Mouse (Mus musculus) liver, embryonic 13.5 days (tissue): ENCODE measurements at regions not wholly inside any gene's neighbourhood (a gene's known extent, or its start where the extent isn't known, plus 50 kb on each side); places are given as distances from the start of the nearest gene placed in this dataset.

Source experiments
- ATAC-seq: fragments of 200-750 bp; cut with Nextera tagmentation; 2 replicates; pipeline ENCODE4 v1.8.0; 2017; ENCODE audit warnings: low read depth, mild to moderate bottlenecking, moderate number of reproducible peaks, moderate library complexity
- DNase-seq: peaks from one replicate; pipeline ENCODE4 v3.0.0; 2022
- H3K27ac ChIP-seq: fragments of 300-500 bp; sonication (generic); 2 replicates; pipeline ENCODE4 v1.5.1; 2015; ENCODE audit warnings: moderate library complexity, mild to moderate bottlenecking, inconsistent platforms
- H3K27me3 ChIP-seq: fragments of 300-500 bp; sonication (generic); 2 replicates; pipeline ENCODE4 v1.6.1; 2015; ENCODE audit warnings: mild to moderate bottlenecking, inconsistent platforms
- H3K36me3 ChIP-seq: fragments of 300-500 bp; sonication (generic); 2 replicates; pipeline ENCODE4 v1.6.1; 2015; ENCODE audit warnings: mild to moderate bottlenecking, inconsistent platforms
- H3K4me1 ChIP-seq: fragments of 300-500 bp; sonication (generic); replicated peaks from 2 replicates; pipeline ENCODE4 v1.6.1; 2015; ENCODE audit warnings: inconsistent platforms
- H3K4me2 ChIP-seq: fragments of 300-500 bp; sonication (generic); 2 replicates; pipeline ENCODE4 v1.6.1; 2015; ENCODE audit warnings: inconsistent platforms, mild to moderate bottlenecking, moderate library complexity
- H3K4me3 ChIP-seq: fragments of 300-500 bp; sonication (generic); replicated peaks from 2 replicates; pipeline ENCODE4 v1.5.1; 2015; ENCODE audit warnings: mild to moderate bottlenecking, inconsistent platforms
- H3K9ac ChIP-seq: fragments of 300-500 bp; sonication (generic); 2 replicates; pipeline ENCODE4 v1.6.1; 2015; ENCODE audit warnings: mild to moderate bottlenecking, inconsistent platforms
- H3K9me3 ChIP-seq: fragments of 300-500 bp; sonication (generic); replicated peaks from 2 replicates; pipeline ENCODE4 v1.6.1; 2016; ENCODE audit warnings: inconsistent platforms
- WGBS: fragments of 180-500 bp; shearing (Covaris S2); methylation state at CpG from one replicate; pipeline ENCODE4 v1.1.7; 2015; ENCODE audit not compliant: insufficient replicate concordance; 5-methylcytosine and 5-hydroxymethylcytosine counted together

DNA sequence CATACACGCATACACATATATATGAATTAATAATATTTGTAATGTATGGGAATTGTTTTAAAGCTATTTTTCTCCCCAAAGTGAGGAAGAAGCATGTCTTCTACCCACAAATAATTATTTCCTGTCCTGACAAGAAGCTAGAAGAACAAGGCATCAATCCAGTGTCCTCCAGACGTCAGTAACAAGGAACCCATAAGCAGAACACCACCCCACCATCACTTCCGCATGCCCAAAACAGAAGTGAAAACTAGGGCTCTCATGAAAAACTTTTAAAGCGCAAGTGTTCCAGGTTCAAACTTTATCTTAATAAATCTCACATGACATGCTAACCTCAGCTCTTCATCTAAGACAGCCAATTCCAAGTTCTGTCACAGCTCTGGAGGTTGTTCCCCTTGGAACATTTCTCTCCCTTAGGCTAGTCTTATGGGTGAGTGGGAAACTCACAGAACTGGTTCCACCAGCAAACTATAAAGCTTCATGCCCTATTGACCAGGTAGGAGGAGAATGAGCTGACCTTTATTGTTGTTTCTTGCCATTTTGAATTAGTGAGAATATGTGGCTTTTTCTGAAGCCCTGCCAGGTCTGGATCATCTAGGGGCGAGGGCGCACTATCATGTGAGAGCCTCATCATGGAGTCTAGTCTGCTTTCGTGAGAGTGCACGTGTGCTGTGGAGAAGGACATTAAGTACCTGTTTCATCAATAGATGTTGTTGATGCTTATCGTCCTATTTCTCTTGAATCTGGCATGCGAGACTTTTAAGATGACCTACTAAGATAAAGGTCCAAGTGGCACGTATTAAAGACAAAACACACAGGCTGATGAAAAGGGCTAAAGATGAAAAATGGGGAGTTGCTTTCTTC lies 155.1 kb downstream of the Nrip1 start:
- Histone ChIP-seq H3K4me1 (no peaks in the 10 kb centered on the region), H3K36me3 (no peaks in the 10 kb centered on the region), H3K9me3 (no peaks in the 10 kb centered on the region), H3K4me2 (no peak overlapping the region), H3K4me3 (no peak overlapping the region), H3K27me3 (no peaks in the 10 kb centered on the region), H3K27ac (no peak overlapping the region), H3K9ac (no peak overlapping the region)
- no peak for ATAC-seq
- DNase-seq = no peak
- WGBS = 70% methylated on average over 11 of the region's 11 CpGs

DNA sequence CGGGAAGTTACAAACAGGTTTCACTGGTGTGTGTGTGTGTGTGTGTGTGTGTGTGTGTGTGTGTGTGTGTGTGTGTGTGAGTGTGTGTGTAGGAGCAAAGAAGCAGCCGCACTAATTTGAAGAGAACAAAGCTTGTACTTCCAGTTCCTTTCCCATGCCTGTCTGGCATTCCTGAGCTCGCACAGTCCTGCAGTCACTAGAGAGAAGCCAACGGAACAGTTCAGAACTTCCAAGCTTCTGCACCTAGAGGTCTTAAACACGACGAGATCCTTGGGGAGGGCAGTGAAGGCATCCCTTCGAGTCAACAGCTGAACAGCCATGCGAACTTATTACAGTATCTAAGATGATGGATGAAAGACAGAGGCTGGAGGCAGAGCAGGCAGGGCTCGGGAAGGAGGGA lies 157.4 kb downstream of the Nrip1 start:
- no peaks in the 10 kb centered on the region for H3K4me1 ChIP-seq
- H3K36me3 ChIP-seq = no peaks in the 10 kb centered on the region
- WGBS = 48% methylated on average over 8 of the region's 9 CpGs
- no peak overlapping the region for H3K4me2 ChIP-seq
- H3K9ac ChIP-seq = no peak overlapping the region
- H3K27me3 ChIP-seq = no peaks in the 10 kb centered on the region
- H3K9me3 ChIP-seq = no peaks in the 10 kb centered on the region
- no peak overlapping the region for H3K27ac ChIP-seq
- H3K4me3 ChIP-seq = no peak overlapping the region
- ATAC-seq = no peak
- DNase-seq = no peak

DNA sequence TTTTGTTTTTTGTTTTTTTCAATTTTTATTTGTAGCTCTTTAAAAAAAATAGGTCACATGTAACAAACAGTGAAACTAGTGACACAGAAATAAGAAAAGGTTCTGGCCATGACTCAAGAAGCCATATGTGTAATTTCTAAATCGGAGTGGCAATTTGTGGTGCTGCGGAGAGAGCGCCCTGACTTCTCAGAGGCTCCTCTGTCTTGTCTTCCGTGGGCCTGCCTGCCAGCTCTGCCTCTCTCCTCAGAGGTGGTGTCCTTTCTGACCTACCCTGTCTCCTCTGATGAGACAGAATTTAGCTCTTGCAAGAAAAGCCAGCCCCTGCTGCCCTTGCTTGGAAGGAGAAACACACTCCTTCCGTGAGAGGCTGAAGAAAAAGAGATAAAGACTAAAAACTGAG lies 158.1 kb downstream of the Nrip1 start:
- Histone ChIP-seq H3K9ac (no peak overlapping the region), H3K36me3 (no peaks in the 10 kb centered on the region), H3K27ac (no peak overlapping the region), H3K4me1 (no peaks in the 10 kb centered on the region), H3K27me3 (no peaks in the 10 kb centered on the region), H3K4me2 (no peak overlapping the region), H3K9me3 (no peaks in the 10 kb centered on the region), H3K4me3 (no peak overlapping the region)
- DNase-seq (no peak), ATAC-seq (no peak)
- 64% methylated on average over 5 of the region's 5 CpGs for WGBS

DNA sequence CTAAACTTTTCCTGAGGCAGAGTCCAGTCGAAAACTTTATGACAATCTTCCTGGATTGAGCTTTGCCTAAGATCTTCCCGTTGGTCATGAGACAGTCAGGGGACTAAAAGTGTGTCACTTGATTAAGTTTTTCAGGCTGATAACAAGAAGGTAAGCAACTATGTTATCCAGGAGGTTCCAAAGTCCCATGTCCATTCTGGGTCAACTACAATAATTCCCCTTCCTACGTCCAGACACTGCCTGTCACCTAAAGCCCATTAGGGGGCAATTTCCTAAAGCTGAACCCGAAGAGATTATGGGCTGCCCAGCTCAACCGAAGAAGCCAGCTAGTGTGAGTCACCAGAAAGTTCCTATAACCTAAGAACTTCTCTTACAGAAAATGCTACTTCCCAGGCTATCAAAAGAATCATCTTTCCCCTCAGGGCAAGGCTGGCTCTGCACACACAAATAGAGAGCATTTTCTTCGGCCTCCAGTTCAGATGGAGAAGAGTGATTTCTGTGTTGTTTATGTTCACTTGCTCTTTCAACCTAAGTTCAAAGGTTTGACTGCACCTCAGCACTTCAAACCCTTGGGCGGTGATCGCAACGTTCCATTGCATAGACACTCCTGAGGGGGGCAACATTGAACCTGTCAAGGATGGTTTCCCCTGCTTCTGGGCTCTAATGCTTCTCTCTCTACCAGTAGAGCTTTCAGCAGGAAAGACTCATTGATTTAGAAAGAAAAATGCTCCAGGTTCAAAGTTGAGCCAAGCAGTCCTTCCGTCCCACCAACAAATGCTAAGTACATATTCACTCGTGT lies 171.7 kb downstream of the Nrip1 start:
- no peak for DNase-seq
- Histone ChIP-seq H3K27ac (no peak overlapping the region), H3K9me3 (no peaks in the 10 kb centered on the region), H3K4me1 (peaks cover 8% of the 10 kb centered on the region; the same call in 1 of the 2 replicates), H3K36me3 (no peaks in the 10 kb centered on the region), H3K27me3 (no peaks in the 10 kb centered on the region), H3K9ac (no peak overlapping the region), H3K4me3 (no peak overlapping the region), H3K4me2 (no peak overlapping the region)
- ATAC-seq = no peak
- WGBS = 39% methylated on average over 11 of the region's 11 CpGs

DNA sequence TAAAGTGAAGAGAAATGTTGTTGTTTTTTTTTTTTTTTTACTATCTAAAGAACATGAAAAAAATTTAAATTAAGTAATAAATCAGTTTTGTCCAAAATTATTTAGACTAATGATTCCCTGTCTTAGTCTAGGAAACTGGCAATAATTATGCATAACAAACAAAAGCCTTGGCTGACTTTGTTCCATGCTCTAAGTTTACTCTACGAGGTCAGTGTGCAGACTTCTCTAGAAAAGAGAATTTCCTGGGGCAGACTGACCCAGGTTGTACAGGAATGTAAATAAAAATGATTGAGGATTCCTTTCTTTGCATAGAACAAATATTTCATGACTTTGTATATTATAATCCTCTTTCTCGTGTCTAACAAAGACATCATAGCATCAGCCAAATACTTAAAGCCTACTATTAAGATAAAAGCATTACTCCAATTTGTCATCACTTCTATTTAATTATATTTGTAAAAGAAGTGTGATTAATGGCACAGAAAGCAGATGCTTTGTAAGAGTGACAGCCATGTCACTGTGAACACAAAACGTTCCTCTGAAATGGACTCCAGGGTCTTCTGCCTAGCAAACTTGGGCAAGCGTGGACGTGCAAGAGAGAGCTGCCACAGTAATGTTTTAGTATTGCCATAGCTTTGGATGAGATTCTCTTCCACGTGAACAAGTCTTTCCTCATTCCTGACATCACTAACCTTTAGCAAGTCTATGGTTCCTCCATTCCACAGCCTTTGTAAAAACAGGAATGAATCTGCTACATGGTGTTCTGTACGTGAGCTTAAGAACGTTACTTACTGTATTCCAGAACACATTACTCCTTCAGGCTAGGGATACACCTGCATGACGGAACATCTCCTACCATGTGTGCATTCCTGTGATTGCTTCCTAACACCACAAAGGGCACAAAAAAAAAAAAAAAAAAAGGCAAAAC lies 172.6 kb downstream of the Nrip1 start:
- ATAC-seq = no peak

DNA sequence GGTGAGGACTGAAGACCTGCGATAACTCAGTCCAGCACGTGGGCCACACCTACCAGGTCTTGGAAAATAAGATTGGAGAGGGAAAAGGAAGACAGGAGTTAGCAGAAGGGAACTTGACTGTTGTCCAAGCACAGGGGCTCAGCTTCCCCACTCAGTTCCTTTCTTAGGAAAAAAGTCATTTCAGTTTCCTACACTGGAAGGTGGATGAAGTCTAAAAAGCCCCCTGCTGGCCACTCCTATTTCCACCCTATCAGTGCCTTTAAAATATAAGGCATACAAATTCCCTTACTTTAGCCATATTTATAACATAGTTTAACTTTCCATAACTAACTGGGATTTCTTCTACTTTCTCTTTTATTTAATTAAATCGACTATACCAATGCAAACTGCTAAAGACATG lies 173.4 kb downstream of the Nrip1 start:
- no peak overlapping the region for H3K4me3 ChIP-seq
- no peak for DNase-seq
- 59% methylated on average over 3 of the region's 3 CpGs for WGBS
- no peak for ATAC-seq
- no peaks in the 10 kb centered on the region for H3K27me3 ChIP-seq
- H3K27ac ChIP-seq = no peak overlapping the region
- H3K4me1 ChIP-seq = peaks cover 8% of the 10 kb centered on the region; the same call in 1 of the 2 replicates
- H3K9me3 ChIP-seq = no peaks in the 10 kb centered on the region
- no peaks in the 10 kb centered on the region for H3K36me3 ChIP-seq
- H3K4me2 ChIP-seq = no peak overlapping the region
- H3K9ac ChIP-seq = no peak overlapping the region

More for the DNA sequence above, 172.6 kb downstream of the Nrip1 start:
- no peak for DNase-seq
- Histone ChIP-seq H3K27me3 (no peaks in the 10 kb centered on the region), H3K27ac (no peak overlapping the region), H3K9me3 (no peaks in the 10 kb centered on the region), H3K36me3 (no peaks in the 10 kb centered on the region), H3K4me1 (peaks cover 8% of the 10 kb centered on the region; the same call in 1 of the 2 replicates), H3K9ac (no peak overlapping the region), H3K4me2 (no peak overlapping the region), H3K4me3 (no peak overlapping the region)
- WGBS = 74% methylated on average over 9 of the region's 9 CpGs

DNA sequence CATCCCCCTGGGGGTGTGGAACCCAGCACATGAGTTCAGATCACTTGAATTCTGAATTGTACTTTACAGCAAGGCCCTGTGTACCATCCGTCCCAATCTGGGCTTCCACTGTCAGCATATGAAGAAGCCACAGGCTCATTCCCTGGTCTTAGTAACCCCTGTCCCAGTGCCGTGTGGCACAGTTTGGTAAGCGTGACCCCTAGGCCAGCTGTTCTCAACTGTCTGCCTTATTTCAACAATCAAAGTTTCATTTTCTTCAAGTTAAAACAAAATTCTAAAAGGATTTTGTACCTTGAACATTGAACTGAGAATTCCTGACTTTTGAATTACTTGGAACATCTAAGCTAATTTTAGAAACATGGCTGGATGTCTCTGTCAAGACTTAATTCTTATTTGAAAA lies 174.6 kb downstream of the Nrip1 start:
- Histone ChIP-seq H3K27ac (no peak overlapping the region), H3K9ac (no peak overlapping the region), H3K4me2 (no peak overlapping the region), H3K4me3 (no peak overlapping the region), H3K9me3 (no peaks in the 10 kb centered on the region), H3K4me1 (peaks cover 8% of the 10 kb centered on the region; the same call in 1 of the 2 replicates), H3K36me3 (no peaks in the 10 kb centered on the region), H3K27me3 (no peaks in the 10 kb centered on the region)
- ATAC-seq (no peak), DNase-seq (no peak)
- 61% methylated on average over 3 of the region's 3 CpGs for WGBS

DNA sequence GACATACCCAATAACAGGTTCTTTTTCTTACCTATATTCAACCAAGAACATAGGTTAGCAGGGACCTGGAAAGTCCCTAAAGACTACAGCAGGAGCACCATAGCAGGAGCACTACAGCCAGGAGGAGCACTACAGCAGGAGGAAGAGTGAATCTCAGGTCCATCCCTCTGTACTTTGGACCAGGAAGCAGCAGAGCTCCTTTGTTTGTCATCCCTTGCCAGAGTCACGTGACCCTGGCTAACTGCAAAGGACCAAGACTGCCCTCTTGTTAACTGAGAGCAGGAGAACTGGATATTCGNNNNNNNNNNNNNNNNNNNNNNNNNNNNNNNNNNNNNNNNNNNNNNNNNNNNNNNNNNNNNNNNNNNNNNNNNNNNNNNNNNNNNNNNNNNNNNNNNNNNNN lies 172.2 kb upstream of the Samsn1 start:
- Histone ChIP-seq H3K4me3 (no peak overlapping the region), H3K27ac (no peak overlapping the region), H3K27me3 (no peaks in the 10 kb centered on the region), H3K4me1 (no peaks in the 10 kb centered on the region), H3K36me3 (no peaks in the 10 kb centered on the region), H3K9me3 (no peaks in the 10 kb centered on the region), H3K4me2 (no peak overlapping the region), H3K9ac (no peak overlapping the region)
- no peak for DNase-seq
- ATAC-seq = no peak
- 62% methylated on average over 2 of the region's 2 CpGs for WGBS

DNA sequence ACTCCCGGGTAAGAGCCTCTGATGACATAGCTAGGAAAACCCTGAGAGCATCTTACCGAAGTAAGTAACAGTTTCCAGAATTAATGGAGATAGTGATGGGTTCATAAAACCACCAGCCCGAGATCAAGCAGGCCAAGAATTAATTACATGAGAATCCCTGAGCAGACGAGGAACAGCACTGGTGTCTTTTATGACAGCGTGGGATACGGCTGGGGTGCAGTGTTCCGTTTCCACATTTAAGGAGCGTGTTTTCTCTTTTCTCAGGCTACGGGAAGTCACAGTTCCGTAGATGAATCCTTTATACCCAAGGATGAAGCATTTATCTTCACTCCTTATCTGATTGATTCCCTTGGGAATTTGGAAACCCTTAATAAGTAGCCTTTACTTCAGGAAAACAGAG lies 169.1 kb upstream of the Samsn1 start:
- H3K9ac ChIP-seq = no peak overlapping the region
- H3K4me3 ChIP-seq = no peak overlapping the region
- H3K4me2 ChIP-seq = no peak overlapping the region
- no peak overlapping the region for H3K27ac ChIP-seq
- no peaks in the 10 kb centered on the region for H3K36me3 ChIP-seq
- H3K4me1 ChIP-seq = no peaks in the 10 kb centered on the region
- no peaks in the 10 kb centered on the region for H3K9me3 ChIP-seq
- WGBS = 81% methylated on average over 10 of the region's 10 CpGs
- no peaks in the 10 kb centered on the region for H3K27me3 ChIP-seq
- ATAC-seq (no peak), DNase-seq (no peak)

DNA sequence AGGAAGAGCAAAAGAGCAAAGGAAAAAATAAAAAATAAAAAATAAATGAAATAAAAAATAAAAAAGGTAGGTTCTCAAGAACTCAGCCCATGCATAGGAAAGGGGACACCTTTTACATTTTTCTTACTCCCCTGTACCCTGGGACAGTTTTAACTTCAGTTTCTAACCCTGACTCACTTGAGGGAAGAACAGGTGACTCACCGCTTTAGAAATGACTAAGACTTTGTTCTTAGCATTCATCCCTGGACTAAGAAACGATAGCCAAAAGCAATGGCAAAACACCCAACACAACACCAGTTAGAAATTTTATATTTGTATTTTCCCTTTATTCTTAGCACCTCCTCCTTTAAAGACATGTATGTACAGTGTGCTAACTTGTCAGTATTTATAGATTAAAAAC lies 161.5 kb upstream of the Samsn1 start:
- Histone ChIP-seq H3K4me3 (no peak overlapping the region), H3K27ac (no peak overlapping the region), H3K9ac (no peak overlapping the region), H3K36me3 (no peaks in the 10 kb centered on the region), H3K9me3 (no peaks in the 10 kb centered on the region), H3K27me3 (no peaks in the 10 kb centered on the region), H3K4me1 (no peaks in the 10 kb centered on the region), H3K4me2 (no peak overlapping the region)
- ATAC-seq (no peak), DNase-seq (no peak)
- WGBS = 54% methylated on average over 2 of the region's 2 CpGs

DNA sequence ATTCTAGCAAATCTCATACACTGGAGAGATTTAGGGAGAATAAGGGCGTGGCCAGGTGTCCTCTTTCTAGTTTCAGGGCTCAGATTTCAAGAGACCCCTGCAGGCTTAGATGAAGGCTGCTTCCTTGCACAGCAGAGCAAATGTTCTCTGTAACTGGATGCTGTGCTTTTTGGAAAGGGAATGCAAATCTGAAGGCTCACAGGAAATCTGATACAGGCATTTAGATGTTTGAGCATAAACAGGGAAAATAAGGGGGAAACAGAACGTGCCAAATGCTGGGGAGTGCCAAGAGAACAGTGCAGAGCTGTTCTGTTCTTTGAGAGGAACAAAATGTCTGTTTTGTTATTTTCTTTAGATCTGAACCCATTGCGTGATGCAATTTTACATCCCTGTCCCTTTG lies 161.0 kb upstream of the Samsn1 start:
- DNase-seq (no peak), ATAC-seq (no peak)
- Histone ChIP-seq H3K27me3 (no peaks in the 10 kb centered on the region), H3K36me3 (no peaks in the 10 kb centered on the region), H3K27ac (no peak overlapping the region), H3K9me3 (no peaks in the 10 kb centered on the region), H3K4me1 (no peaks in the 10 kb centered on the region), H3K4me2 (no peak overlapping the region), H3K4me3 (no peak overlapping the region), H3K9ac (no peak overlapping the region)
- WGBS = 30% methylated on average over 3 of the region's 3 CpGs
